Mouse (Mus musculus): ENCODE measurements around the gene Chrnb1.

- no peak for TF ChIP-seq CTCF (IDR thresholded peaks at IDR 0.05; ENCODE audit: borderline replicate concordance, extremely low read depth, insufficient read depth, insufficient read length)
- TF ChIP-seq POLR2A (IDR thresholded peaks at IDR 0.05; ENCODE audit: borderline replicate concordance, extremely low read depth, insufficient read depth, insufficient read length, poor library complexity, severe bottlenecking), result no peak
Measured at GRCm38 (mm10) chr11:69751635-69752034, 44.1 kb downstream of the Chrnb1 start.
